Mouse (Mus musculus) neural tube, embryonic 10.5 days (tissue): ENCODE measurements around the gene Armh4.

ENCODE experiments used
- DNase-seq: peaks from one replicate; pipeline ENCODE4 v3.0.0-alpha.2; 2017; ENCODE audit warnings: low spot score; ENCODE audit errors: extremely low spot score

Armh4 gene

DNA sequence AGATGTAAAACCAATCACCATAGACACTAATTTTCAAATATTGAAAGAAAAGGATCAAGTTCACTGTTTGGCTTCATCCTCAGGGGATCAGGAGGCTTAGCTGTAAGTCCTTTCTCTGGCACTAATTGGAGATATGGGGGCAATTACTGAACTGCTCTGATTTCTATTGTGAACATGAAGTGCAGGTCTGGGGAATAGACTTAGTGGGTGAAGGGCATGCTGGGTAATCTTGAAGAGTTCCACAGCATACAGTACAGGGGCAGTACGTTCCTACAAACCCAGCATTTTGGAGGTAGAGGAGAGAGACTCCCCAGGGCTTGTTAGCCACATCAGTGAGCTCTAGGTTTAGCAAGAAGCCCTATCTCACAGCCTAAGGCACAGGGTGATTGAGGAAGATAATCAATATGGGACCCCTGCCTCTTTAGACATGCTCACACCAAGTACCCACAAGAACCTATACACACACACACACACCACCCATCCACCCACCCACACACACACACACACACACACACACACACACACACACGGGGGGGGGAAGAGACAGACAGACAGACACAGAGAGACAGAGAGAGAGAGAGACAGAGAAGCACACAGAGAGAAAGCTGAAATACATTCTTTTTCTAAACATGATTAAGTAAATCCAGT, 44.6 kb downstream of the Armh4 start:
- no peak for DNase-seq

DNA sequence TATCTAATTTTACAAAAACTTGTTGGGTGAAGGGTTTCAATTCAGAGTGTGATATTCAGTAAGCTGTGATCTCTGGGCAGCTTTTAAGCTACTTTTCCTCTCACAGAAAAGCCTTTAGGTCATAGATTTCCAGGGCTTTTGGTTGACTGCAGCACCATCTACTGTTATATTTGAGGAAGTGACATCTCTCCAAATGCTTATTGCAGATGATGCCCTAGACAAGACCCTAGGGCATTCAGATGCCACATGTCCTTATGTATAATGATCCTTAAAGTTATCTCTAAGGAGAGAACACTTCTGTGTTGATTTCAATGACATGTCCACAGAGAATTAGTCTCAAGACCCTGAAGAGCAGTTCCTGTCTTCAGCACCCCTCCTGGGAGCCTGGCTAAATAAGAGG, 49.2 kb downstream of the Armh4 start:
- DNase-seq: no peak

DNA sequence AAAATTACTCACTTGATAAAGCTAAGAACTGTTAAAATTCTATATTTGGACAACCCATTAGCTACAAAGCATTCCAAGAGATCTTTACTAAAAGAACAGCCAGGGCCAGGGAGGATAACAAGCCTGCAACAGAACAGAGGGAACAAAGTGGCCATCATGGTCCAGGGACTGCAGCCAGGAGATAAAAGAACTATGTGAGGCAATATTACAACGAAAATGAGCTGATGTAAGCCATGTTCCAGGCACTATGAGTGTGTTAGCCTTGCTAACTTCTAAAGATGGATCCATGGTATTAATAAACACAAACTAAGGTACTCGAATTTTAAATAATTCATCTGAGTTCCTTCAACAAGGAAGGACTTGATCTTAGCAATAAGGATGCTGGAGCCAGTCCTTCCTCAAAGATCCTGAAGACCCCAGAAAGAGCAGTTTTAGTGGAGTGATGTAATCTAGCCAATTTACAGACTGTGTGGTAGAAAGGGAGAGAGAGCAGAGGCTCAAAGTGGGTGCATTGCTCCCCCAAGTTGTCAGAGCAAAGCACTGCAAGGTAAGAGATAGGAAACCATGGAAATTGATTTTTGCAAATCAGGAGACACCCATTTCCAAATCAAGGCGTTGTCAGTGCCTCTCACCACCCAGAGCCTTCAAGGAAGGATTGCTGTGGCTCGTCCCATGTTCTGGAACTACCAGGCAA, 59.7 kb downstream of the Armh4 start:
- no peak for DNase-seq

DNA sequence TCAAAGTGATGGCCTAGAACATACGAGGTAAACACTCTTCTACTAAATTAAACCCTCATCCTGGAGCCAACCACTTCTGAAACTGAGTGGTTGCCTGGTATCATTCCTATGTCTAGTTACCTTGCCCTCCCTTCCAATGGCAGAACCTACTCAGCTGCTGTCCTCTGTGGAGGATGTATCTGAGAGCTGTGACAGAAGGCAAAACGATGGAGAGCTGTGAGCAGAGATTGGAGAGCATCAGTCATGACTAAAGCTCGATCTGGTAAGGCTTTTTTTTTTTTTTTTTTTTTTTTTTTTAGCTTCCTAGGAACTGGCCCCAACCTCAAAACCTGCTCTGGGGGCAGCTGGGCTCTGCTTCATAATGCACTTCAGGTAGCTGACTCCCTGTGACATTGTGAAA, 60.4 kb downstream of the Armh4 start:
- DNase-seq: no peak

DNA sequence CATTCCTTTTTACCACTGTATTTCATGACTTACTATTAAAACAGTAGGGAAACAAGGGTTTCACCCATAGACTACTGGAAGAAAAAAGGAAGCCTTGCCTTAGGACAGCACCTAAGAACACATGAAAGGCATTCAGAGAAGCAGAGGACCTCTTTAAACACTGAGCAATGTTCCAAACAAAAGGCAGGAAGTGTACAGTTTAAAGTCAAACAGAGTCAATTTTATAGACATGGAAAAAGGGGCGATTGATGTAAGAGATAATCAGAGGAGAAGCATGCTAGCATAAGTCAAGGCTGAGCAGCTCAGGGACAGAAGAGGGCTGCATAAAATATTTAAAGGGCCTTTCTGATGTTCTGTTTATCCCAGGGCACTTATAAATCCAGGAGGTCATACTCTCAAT, 61.9 kb downstream of the Armh4 start:
- DNase-seq: no peak

DNA sequence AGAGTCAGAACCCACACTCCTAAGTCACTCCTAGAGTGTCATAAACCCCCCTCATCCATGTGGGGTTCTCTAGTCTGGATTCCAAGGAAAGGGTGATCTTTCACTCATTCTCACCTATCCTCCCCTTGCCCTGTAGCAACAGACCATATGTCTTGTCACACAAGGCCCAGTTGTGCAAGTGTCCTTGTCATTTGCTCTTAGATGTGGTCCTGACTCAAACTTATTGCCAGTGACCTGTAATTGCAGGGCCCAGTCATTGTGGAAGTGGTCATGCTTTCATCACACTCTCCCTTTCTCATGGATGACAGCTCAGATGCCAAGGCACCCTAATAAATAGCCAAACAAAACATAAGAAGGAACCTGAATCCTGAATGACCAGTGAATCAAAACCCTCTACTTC, 63.5 kb downstream of the Armh4 start:
- no peak for DNase-seq

DNA sequence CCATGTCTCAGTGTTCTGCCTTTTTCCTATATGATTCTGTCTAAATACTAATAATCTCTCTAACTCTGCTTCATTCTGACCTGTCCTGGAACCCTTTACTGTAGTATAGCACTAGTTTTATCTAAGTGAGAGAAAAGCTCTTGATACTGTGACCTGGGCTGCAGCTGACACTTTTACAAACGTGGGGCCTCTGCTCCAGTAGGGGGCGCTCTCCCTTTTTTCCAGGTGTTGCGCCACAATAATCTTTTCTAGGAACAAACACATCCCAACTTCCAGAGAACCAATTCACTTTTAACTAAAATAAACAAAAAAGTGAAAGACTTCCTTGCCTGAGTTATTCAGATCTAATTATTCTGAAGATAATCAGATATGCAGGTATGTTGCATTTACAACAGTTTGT, 72.2 kb downstream of the Armh4 start:
- no peak for DNase-seq

DNA sequence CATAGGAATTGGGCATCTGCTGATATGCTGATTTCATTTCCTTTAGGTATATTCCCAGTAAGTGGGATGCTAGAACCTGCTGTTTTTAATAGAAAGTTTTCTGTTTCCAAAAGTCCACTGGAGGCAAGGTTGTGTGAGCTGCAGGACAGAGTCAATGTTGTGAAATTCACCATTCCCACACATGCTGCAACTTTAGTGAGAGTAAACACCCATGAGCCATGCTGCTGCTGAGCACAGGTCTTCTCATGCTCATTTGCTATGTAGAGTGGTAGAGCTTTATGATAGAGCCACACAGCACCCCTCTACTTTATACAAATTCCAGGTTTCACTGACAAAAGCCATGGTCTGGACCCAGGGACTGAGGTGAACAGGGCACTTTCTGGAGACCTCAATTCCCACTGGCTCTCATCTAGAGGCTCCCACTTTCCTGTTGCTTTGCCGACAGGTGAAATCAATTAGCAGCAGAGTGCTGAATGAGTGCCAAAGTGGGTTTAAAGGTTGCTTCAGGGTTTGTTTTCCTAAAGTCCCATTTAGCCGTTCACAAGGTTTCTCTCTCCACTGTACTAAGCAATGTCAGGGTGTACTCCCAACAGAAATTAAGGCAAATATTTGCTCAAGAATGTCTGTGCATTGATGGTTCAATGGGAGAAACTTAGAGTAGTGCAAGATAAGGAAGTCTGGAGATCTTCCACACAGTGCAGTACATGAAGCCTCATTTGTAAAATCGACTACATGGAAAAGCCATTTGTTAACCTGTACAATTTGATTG, 79.6 kb downstream of the Armh4 start:
- DNase-seq: no peak

DNA sequence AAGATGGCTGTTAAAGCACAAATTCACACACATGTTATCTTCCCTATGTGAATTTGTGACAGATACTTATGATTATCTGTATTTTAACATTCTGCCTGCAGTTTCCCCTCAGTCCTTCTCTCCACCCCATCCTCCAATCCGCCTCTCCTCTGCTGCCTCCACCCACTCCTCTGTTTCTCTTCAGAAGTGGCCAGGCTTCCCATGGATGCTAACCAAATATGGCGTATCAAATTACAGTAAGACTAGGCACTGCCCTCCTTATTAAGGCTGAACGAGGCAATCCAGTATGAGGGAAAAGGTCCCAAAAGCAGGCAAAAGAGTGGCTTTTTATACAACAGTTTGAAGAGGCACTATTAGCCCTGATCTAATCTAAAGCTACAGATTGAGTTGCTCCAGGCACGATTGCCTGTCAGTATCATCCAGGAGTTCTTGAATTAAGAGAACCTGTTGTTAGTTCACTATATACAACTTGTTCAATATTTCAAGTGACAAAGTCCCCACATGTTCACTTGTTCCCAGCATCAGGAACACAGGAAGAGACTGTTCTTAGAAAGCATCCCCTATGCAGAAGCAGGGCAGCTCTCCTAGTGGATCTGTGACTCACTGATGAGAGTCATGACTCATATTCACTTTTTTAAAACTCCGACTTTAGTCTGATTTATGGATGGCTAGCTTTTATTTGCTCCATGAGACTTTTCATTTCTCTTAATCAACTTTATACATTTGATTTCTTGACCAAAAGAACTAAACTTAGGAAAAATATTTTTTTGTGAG, 103.5 kb downstream of the Armh4 start:
- DNase-seq: no peak

DNA sequence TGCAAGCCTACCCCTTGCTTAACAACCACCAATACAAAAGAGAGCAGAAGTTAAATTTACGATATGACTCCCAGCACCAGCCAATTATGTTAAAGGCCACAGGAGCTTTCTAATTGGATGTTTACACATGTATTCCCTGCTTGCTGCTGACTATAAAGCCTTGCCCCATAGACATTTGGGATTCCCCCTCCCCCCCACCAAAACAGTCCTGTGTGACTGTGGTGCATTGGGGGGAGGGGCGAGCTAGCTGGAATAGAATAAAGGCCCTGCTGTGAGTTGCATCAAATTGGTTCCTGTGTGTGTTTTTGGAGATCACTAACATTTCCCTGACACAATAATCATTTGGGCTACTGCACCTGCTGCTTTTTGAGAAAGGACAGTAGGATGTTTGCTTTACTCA, 106.6 kb downstream of the Armh4 start:
- no peak for DNase-seq

DNA sequence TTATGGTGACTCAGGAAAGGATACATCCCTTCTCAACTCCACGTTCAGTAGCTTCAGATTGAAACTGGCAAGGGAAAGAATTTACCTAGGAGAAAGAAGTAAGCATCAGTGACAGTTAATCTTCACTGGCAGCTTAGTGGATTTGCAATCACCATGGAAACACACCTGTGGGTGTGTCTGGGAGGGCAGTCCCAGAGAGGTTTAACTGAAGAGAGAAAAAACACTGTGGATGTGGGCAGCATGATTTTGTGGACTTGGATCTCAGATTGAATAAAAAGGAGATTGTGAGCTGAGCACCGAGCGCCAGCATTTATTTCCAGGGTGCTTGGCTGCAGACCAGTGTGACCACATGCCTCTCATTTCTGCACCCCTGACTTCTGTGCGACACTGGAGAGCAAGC, 122.7 kb downstream of the Armh4 start:
- DNase-seq: no peak

DNA sequence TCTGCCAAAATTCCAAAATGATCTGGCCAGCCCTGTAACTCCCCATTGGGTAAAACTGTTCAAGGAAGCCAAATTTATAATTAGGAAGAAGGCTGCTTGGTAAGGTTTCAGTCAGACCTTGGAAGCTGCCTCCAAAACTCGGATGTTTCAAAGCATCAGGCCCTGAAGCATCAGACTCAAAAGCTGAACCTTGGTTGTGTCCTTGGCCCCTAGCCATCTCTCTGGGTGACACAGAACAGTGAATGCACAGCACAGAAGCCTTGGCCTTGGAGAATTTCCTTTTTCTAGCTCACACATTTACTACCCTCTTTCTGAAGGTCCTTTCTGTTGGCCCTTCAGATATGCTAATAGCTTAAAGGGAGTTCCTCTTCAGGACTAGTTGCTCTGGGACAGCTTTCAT, 134.0 kb downstream of the Armh4 start:
- no peak for DNase-seq

DNA sequence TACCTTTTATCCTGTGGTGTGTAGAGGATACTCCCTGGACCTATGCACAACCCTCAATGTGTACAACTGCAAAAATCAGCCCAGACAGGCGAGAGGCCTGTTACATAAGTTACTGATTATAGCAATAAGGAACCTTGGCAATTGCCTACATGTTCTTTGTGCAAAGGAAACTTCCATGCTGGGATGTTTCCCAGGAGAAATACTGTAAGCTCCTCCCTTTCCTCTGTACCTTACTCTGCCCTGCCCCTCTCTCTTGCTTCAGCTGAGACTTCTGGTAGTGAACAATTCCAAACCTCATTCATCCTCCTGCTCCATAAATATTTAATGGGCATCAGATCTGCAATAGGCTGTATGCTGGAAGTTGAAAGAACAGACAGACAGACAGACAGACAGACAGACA, 145.8 kb downstream of the Armh4 start:
- DNase-seq: no peak

DNA sequence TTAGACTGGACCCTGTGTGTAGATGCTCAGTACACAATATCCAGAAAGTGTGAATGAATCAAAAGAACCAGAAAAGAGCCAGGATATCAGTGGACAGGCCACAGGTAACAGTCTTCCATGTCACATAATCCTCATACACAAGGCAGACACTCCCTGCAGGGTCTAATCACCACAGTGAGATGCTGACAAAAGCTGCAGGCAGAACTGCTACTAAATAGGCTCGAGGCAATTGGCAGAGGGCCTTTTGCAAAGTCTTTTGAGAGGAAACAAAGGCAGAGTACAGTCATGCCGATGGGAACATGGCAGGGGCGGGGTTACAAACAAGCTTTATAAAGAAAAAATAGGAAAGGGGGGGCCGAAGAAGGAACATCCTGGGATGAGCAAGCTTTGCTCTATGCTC, 157.1 kb downstream of the Armh4 start:
- DNase-seq: no peak
